Mouse (Mus musculus) forebrain, embryonic 15.5 days (tissue): ENCODE measurements around the gene Csrp3. TPM values are rescaled to one million over a fixed set of nuclear protein-coding genes. Genes with fewer than 3 reads are reported as not detected.

ENCODE experiments used
- polyA plus RNA-seq: library from polyadenylated mRNA; unstranded; fragments of >200 nt; fragmentation: Nextera tagmentation; extraction: Ambion mirVana; gene quantifications from 2 replicates; pipeline ENCODE4 v1.2.1, GENCODE M21; 2015

Gene Csrp3
- polyA plus RNA-seq, 1 experiment from 2014 or later: 0.20 TPM

Other genes with a start within 250 kb of the Csrp3 start
- not detected in 2 replicates for gene Mrgprb3, start 204.2 kb downstream of the Csrp3 start, polyA plus RNA-seq
- gene Zdhhc13, start 59.0 kb downstream of the Csrp3 start, polyA plus RNA-seq: 47.7 and 52.2 TPM in 2 replicates
- 6.3 and 7.0 TPM in 2 replicates for gene E2f8, start 33.6 kb upstream of the Csrp3 start, polyA plus RNA-seq
- gene Nav2, start 60.7 kb upstream of the Csrp3 start, polyA plus RNA-seq: 24.6 and 27.3 TPM in 2 replicates